Mouse (Mus musculus) erythroblast, embryonic 14.5 days (primary cell): ENCODE measurements around the gene Ccn1.

Source experiments
- GATA1 ChIP-seq: IDR thresholded peaks from 2 replicates; pipeline ENCODE4 v1.6.1; 2012; ENCODE audit warnings: low read length, inconsistent platforms, mixed read lengths
- TAL1 ChIP-seq: IDR thresholded peaks from 3 replicates; pipeline ENCODE4 v1.6.1; 2012; ENCODE audit warnings: low read length, inconsistent platforms, mixed read lengths

DNA sequence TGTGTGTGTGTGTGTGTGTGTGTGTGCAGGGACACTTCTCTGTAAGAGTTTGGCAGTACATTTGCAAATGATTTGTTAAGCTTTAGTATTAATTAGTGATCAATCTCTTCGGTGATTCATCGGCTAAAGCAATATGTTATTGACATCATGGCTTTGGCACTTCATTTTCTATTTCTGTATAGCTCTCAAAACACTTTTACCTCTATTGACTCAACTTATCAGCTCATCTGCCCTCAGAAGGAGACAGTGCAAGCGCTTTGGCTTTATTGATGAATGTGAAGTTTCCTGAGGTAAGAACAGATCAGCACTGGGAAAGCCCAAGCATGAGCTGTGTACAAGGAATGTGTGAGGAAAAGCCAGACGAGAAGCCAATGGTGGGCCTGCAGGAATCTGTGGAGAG, 28.6 kb downstream of the Ccn1 start:
- no peak for TF ChIP-seq TAL1
- TF ChIP-seq GATA1 = no peak
